Mouse (Mus musculus) spleen, postnatal 4 days (tissue): ENCODE measurements around the gene Rpl3.
A peak's percentile ranks its signal among the peaks of the same experiment; 100 is the strongest.

Experiments used
- DNase-seq, 2 experiments: peaks; one replicate each; pipeline ENCODE4 v3.0.0; 2022; ENCODE audit warnings: low spot score in 2 of 2

Rpl3 gene

GRCm38 (mm10) chr15:80115256-80115655 lies 23.6 kb upstream of the Rpl3 start:
- DNase-seq, result no peak

GRCm38 (mm10) chr15:80114414-80114813 lies 22.7 kb upstream of the Rpl3 start:
- DNase-seq, result no peak

- no peak for DNase-seq
Measured at GRCm38 (mm10) chr15:80112499-80112898, 20.8 kb upstream of the Rpl3 start.

GRCm38 (mm10) chr15:80111436-80111835 lies 19.8 kb upstream of the Rpl3 start:
- DNase-seq, result no peak

- DNase-seq, result no peak
Measured at GRCm38 (mm10) chr15:80107575-80107974, 15.9 kb upstream of the Rpl3 start.

- DNase-seq, result no peak
Measured at GRCm38 (mm10) chr15:80107143-80107542, 15.5 kb upstream of the Rpl3 start.

- no peak for DNase-seq
Measured at GRCm38 (mm10) chr15:80105490-80106410, 14.1 kb upstream of the Rpl3 start.

- peak in 1 of 2 experiments; percentile 55 for DNase-seq
Measured at GRCm38 (mm10) chr15:80102495-80102894, 10.8 kb upstream of the Rpl3 start.

GRCm38 (mm10) chr15:80101503-80101902 lies 9.8 kb upstream of the Rpl3 start:
- peak in 1 of 2 experiments; percentile 53 for DNase-seq

- DNase-seq, result no peak
Measured at GRCm38 (mm10) chr15:80100871-80101270, 9.2 kb upstream of the Rpl3 start.

GRCm38 (mm10) chr15:80100196-80100595 lies 8.5 kb upstream of the Rpl3 start:
- DNase-seq, result no peak

GRCm38 (mm10) chr15:80099477-80099876 lies 7.8 kb upstream of the Rpl3 start:
- DNase-seq, result no peak

- no peak for DNase-seq
Measured at GRCm38 (mm10) chr15:80098809-80099208, 7.1 kb upstream of the Rpl3 start.

- peak; percentile 78 to 80 for DNase-seq
Measured at GRCm38 (mm10) chr15:80097999-80098461, 6.4 kb upstream of the Rpl3 start.

GRCm38 (mm10) chr15:80096946-80097881 lies 5.5 kb upstream of the Rpl3 start:
- DNase-seq, result peak in 1 of 2 experiments; percentile 71

GRCm38 (mm10) chr15:80096406-80096805 lies 4.7 kb upstream of the Rpl3 start:
- no peak for DNase-seq

- no peak for DNase-seq
Measured at GRCm38 (mm10) chr15:80095596-80095995, 3.9 kb upstream of the Rpl3 start.

- no peak for DNase-seq
Measured at GRCm38 (mm10) chr15:80094201-80094600, 2.5 kb upstream of the Rpl3 start.

- DNase-seq, result no peak
Measured at GRCm38 (mm10) chr15:80092599-80092998, 931 bp upstream of the Rpl3 start.

- DNase-seq, result no peak
Measured at GRCm38 (mm10) chr15:80092041-80092441, 373 bp upstream of the Rpl3 start.

- no peak for DNase-seq
Measured at GRCm38 (mm10) chr15:80090741-80091120, 937 bp downstream of the Rpl3 start.

- no peak for DNase-seq
Measured at GRCm38 (mm10) chr15:80090155-80090554, 1.5 kb downstream of the Rpl3 start.
